Mouse (Mus musculus) lung, postnatal 0 days (tissue): ENCODE results near the gene Arhgap31. TPM values are rescaled to one million over a fixed set of nuclear protein-coding genes. Genes with fewer than 3 reads are reported as not detected.
A peak's percentile ranks its signal among the peaks of the same experiment; 100 is the strongest.

ENCODE experiments used
- ATAC-seq: fragments of 200-750 bp; cut with Nextera tagmentation; 2 replicates; pipeline ENCODE4 v1.8.0; 2017; ENCODE audit warnings: moderate library complexity
- DNase-seq: peaks from one replicate; pipeline ENCODE4 v3.0.0-alpha.2; 2016; ENCODE audit warnings: low spot score
- H3K27ac ChIP-seq: fragments of 300-500 bp; sonication (generic); 2 replicates; pipeline ENCODE4 v1.5.1; 2014; ENCODE audit warnings: antibody characterized with exemption, mild to moderate bottlenecking, low read length, mixed read lengths
- H3K27me3 ChIP-seq: fragments of 300-500 bp; sonication (generic); replicated peaks from 2 replicates; pipeline ENCODE4 v1.6.1; 2014; ENCODE audit warnings: low read length, mixed read lengths; ENCODE audit not compliant: insufficient read depth
- H3K36me3 ChIP-seq: fragments of 300-500 bp; sonication (generic); 2 replicates; pipeline ENCODE4 v1.6.1; 2014; ENCODE audit warnings: low read length, mixed read lengths; ENCODE audit not compliant: insufficient read depth
- H3K4me1 ChIP-seq: fragments of 300-500 bp; sonication (generic); 2 replicates; pipeline ENCODE4 v1.6.1; 2014; ENCODE audit warnings: antibody characterized with exemption, low read depth, low read length, mixed read lengths; ENCODE audit not compliant: insufficient read depth
- H3K4me2 ChIP-seq: fragments of 300-500 bp; sonication (generic); replicated peaks from 2 replicates; pipeline ENCODE4 v1.6.1; 2014; ENCODE audit warnings: low read depth, mild to moderate bottlenecking, low read length, moderate library complexity, mixed read lengths
- H3K4me3 ChIP-seq: fragments of 300-500 bp; sonication (generic); 2 replicates; pipeline ENCODE4 v1.5.1; 2014; ENCODE audit warnings: low read depth, low read length
- H3K9ac ChIP-seq: fragments of 300-500 bp; sonication (generic); replicated peaks from 2 replicates; pipeline ENCODE4 v1.6.1; 2014; ENCODE audit warnings: low read depth, mild to moderate bottlenecking
- H3K9me3 ChIP-seq: fragments of 300-500 bp; sonication (generic); 2 replicates; pipeline ENCODE4 v1.6.1; 2016; ENCODE audit warnings: low read length, mixed read lengths
- CTCF ChIP-seq: IDR thresholded peaks from 2 replicates; pipeline ENCODE4 v1.5.1; 2016; ENCODE audit warnings: antibody characterized with exemption, mild to moderate bottlenecking
- EP300 ChIP-seq: IDR thresholded peaks from 2 replicates; pipeline ENCODE4 v1.6.1; 2016; ENCODE audit warnings: antibody characterized with exemption, mild to moderate bottlenecking, control low read depth
- WGBS: fragments of 180-500 bp; shearing (Covaris S2); extraction: QIAGEN DNeasy Blood & Tissue Kit; methylation state at CpG from one replicate; pipeline ENCODE4 v1.1.7; 2014; 5-methylcytosine and 5-hydroxymethylcytosine counted together
- polyA plus RNA-seq: library from polyadenylated mRNA; unstranded; fragments of >200 nt; fragmentation: Nextera tagmentation; extraction: Ambion mirVana; gene quantifications from 2 replicates; pipeline ENCODE4 v1.2.1, GENCODE M21; 2015

The Arhgap31 gene
- polyA plus RNA-seq, 1 experiment from 2014 or later, result 19.2 TPM

DNA sequence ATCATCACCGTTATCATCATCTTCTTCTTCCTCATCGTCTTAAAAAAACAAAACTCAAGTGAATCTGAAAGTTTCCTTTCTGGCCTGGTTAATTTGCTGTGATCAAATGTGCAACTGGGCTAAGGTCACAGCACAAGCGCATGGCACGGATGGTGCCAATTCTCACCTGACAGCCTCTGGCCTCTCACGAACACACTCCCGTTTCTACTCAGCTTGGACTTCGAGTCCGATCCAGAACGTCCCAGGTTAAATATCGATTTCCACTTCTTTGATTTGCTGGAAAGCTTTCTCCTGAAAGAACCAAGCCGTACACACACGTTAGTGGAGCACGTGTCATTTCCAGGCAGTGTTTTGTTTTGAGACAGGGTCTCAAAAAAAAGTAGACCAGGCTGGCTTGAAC, 95.1 kb downstream of the Arhgap31 start:
- H3K4me2 ChIP-seq, result no peak overlapping the region
- H3K36me3 ChIP-seq, result peaks cover 31% of the 10 kb centered on the region; the same call in 1 of the 2 replicates
- H3K9me3 ChIP-seq, result no peaks in the 10 kb centered on the region
- H3K4me3 ChIP-seq, result no peak overlapping the region
- DNase-seq (no peak), ATAC-seq (no peak)
- no peaks in the 10 kb centered on the region for H3K27me3 ChIP-seq
- no peaks in the 10 kb centered on the region; the same call in 1 of the 2 replicates for H3K4me1 ChIP-seq
- no peak overlapping the region for H3K27ac ChIP-seq
- WGBS, result 93% methylated on average over 13 of the region's 13 CpGs
- no peak overlapping the region for H3K9ac ChIP-seq
- TF ChIP-seq EP300, result no peak
- TF ChIP-seq CTCF, result no peak

DNA sequence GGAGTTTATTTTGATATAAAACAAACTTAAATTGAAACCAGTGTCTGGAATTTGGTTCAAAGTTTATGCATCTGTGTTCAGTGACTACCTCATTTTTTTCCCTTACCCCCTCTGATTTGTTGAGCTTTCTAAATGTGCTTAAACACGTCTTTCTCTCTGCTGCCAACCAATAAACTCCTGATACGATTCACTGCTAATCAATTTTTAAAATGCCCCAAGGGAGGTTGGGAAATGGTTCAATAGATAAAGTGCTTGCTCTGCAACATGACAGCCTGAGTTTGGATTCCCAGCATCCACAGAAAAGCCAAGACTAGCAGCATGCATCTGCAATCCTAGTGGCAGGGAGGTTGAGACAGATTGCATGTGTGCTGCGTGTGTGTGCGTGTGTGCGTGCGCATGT, 99.4 kb downstream of the Arhgap31 start:
- peaks cover 54% of the 10 kb centered on the region for H3K36me3 ChIP-seq
- H3K4me3 ChIP-seq, result no peak overlapping the region
- H3K27ac ChIP-seq, result no peak overlapping the region
- no peaks in the 10 kb centered on the region for H3K27me3 ChIP-seq
- no peak for TF ChIP-seq CTCF
- TF ChIP-seq EP300, result no peak
- 96% methylated on average over 6 of the region's 6 CpGs for WGBS
- no peak overlapping the region for H3K4me2 ChIP-seq
- no peak overlapping the region for H3K9ac ChIP-seq
- DNase-seq, result no peak
- H3K4me1 ChIP-seq, result no peaks in the 10 kb centered on the region
- no peaks in the 10 kb centered on the region for H3K9me3 ChIP-seq
- ATAC-seq, result no peak

DNA sequence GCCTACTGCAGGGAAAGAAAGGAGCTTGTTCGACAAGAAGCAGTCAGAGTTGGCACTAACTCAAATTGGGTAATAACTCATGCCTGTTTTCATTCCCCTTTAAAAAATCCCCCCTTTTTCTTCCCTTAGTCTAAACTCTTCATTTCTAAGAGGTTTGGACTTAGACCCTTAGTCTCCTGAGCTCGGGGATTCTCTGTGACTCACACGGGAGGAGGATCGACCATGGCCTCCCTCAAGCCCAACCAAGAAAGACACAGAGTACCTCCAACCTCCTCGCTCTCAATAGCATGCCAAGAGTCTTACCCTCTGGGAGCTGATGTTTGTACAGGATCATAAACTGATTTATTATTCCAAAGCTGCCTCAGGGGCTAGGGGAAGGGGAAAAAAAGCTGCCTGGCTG, 100.4 kb downstream of the Arhgap31 start:
- peaks cover 53% of the 10 kb centered on the region for H3K36me3 ChIP-seq
- H3K9ac ChIP-seq, result no peak overlapping the region
- H3K4me1 ChIP-seq, result no peaks in the 10 kb centered on the region
- H3K4me3 ChIP-seq, result no peak overlapping the region
- no peak overlapping the region for H3K27ac ChIP-seq
- H3K9me3 ChIP-seq, result no peaks in the 10 kb centered on the region
- ATAC-seq (no peak), DNase-seq (peak; percentile 37)
- no peaks in the 10 kb centered on the region for H3K27me3 ChIP-seq
- 52% methylated on average over 5 of the region's 5 CpGs for WGBS
- no peak overlapping the region for H3K4me2 ChIP-seq
- TF ChIP-seq CTCF (no peak), EP300 (no peak)

DNA sequence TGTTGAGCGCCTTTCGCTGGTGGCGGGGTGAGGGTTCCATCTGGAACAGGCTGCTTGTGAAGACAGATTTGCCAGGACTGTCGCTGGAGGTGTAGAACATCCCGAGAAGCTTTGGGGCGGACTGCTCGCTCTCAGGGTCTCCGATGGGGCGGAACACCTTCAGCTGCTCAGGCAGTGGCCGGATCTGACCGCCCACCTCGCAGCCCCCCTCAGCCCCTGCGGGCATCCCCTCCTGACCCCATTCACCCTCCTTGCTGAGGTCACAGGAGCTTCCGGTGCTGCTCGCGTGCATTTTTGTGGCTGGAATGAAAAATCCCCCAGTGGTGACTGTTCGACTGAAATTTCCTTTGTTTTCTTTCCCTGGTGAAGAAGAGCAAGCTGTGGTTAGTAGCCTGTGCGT, 104.0 kb downstream of the Arhgap31 start:
- Histone ChIP-seq H3K9me3 (no peaks in the 10 kb centered on the region), H3K27ac (no peak overlapping the region), H3K9ac (no peak overlapping the region), H3K4me3 (no peak overlapping the region), H3K27me3 (no peaks in the 10 kb centered on the region), H3K36me3 (peaks cover 73% of the 10 kb centered on the region), H3K4me1 (no peaks in the 10 kb centered on the region), H3K4me2 (no peak overlapping the region)
- TF ChIP-seq EP300, result no peak
- no peak for TF ChIP-seq CTCF
- WGBS, result 68% methylated on average over 18 of the region's 18 CpGs
- DNase-seq (no peak), ATAC-seq (no peak)

DNA sequence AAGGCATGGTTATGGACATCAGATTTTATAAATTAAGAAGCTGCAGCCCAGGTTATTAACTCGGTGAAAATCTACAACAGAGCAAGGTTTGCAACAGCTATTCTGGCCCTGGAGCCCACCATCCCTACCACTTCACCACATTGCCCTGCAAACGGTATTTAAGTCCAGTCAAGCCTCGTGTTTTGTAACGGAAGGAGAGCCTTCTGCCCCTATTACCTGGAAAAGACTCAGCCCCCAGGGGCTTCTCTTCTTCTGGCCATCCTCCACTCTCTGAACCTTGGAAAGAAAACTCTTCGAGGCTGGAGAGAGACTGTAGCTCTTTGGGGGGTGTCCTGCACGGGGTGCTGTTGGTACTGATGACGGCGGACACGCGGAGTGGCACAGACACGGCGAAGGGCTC, 104.4 kb downstream of the Arhgap31 start:
- TF ChIP-seq CTCF (no peak), EP300 (no peak)
- Histone ChIP-seq H3K4me1 (no peaks in the 10 kb centered on the region), H3K9me3 (no peaks in the 10 kb centered on the region), H3K4me2 (no peak overlapping the region), H3K4me3 (no peak overlapping the region), H3K9ac (no peak overlapping the region), H3K27me3 (no peaks in the 10 kb centered on the region), H3K27ac (no peak overlapping the region), H3K36me3 (peaks cover 71% of the 10 kb centered on the region)
- ATAC-seq (no peak), DNase-seq (no peak)
- 81% methylated on average over 12 of the region's 12 CpGs for WGBS

DNA sequence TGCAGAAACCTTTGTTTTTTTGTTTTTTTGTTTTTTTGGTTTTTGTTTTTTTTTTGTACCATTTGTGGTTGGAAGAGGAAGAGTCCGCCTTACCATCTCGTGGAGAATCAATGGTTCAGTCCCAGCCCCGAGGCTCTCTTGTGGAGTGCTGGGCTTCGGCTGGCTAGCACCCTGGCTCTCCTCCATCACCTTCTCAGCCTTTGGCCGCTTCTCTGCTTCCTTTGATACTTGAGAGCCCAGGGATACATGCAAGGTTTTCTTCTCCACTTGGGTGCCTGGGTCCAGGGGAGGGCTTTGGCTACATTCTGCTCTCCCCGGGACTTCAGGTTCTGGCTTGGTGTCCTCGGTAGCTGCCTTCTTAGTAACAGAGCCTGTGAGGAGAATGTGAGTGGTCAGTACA, 106.6 kb downstream of the Arhgap31 start:
- Histone ChIP-seq H3K4me2 (no peak overlapping the region), H3K9me3 (no peaks in the 10 kb centered on the region), H3K27me3 (no peaks in the 10 kb centered on the region), H3K4me3 (no peak overlapping the region), H3K4me1 (no peaks in the 10 kb centered on the region), H3K36me3 (peaks cover 75% of the 10 kb centered on the region), H3K9ac (no peak overlapping the region), H3K27ac (no peak overlapping the region)
- WGBS, result 88% methylated on average over 7 of the region's 7 CpGs
- TF ChIP-seq CTCF (no peak), EP300 (no peak)
- DNase-seq (no peak), ATAC-seq (no peak)
